Mouse (Mus musculus) neural tube, embryonic 12.5 days (tissue): ENCODE data around the gene Cdh12. TPM values are rescaled to one million over a fixed set of nuclear protein-coding genes. Genes with fewer than 3 reads are reported as not detected.
"Not testable (repeated sequence)": the region's sequence is repeated elsewhere in the genome, so short reads cannot be mapped to it uniquely, and the experiment has no call there.

Experiments
- ATAC-seq: fragments of 200-750 bp; cut with Nextera tagmentation; 2 replicates; pipeline ENCODE4 v1.8.0; 2017; ENCODE audit warnings: low read depth, mild to moderate bottlenecking, moderate TSS enrichment, moderate library complexity; ENCODE audit not compliant: low FRiP score
- H3K27ac ChIP-seq: fragments of 300-500 bp; sonication (generic); 2 replicates; pipeline ENCODE4 v1.5.1; 2016
- H3K27me3 ChIP-seq: fragments of 300-500 bp; sonication (generic); replicated peaks from 2 replicates; pipeline ENCODE4 v1.6.1; 2016; ENCODE audit warnings: mild to moderate bottlenecking
- H3K36me3 ChIP-seq: fragments of 300-500 bp; sonication (generic); 2 replicates; pipeline ENCODE4 v1.6.1; 2016; ENCODE audit warnings: mild to moderate bottlenecking
- H3K4me1 ChIP-seq: fragments of 300-500 bp; sonication (generic); 2 replicates; pipeline ENCODE4 v1.6.1; 2016
- H3K4me2 ChIP-seq: fragments of 300-500 bp; sonication (generic); replicated peaks from 2 replicates; pipeline ENCODE4 v1.6.1; 2016; ENCODE audit warnings: mild to moderate bottlenecking
- H3K4me3 ChIP-seq: fragments of 300-500 bp; sonication (generic); 2 replicates; pipeline ENCODE4 v1.5.1; 2016
- H3K9ac ChIP-seq: fragments of 300-500 bp; sonication (generic); 2 replicates; pipeline ENCODE4 v1.6.1; 2016; ENCODE audit warnings: mild to moderate bottlenecking
- H3K9me3 ChIP-seq: fragments of 300-500 bp; sonication (generic); 2 replicates; pipeline ENCODE4 v1.6.1; 2016; ENCODE audit warnings: mild to moderate bottlenecking
- WGBS: fragments of 180-500 bp; shearing (Covaris S2); methylation state at CpG from one replicate; pipeline ENCODE4 v1.1.7; 2016; 5-methylcytosine and 5-hydroxymethylcytosine counted together
- polyA plus RNA-seq: library from polyadenylated mRNA; unstranded; fragments of >200 nt; fragmentation: Nextera tagmentation; extraction: Ambion mirVana; gene quantifications from 2 replicates; pipeline ENCODE4 v1.2.1, GENCODE M21; 2016

Gene Cdh12
- polyA plus RNA-seq, 1 experiment from 2014 or later: 2.1 TPM

DNA sequence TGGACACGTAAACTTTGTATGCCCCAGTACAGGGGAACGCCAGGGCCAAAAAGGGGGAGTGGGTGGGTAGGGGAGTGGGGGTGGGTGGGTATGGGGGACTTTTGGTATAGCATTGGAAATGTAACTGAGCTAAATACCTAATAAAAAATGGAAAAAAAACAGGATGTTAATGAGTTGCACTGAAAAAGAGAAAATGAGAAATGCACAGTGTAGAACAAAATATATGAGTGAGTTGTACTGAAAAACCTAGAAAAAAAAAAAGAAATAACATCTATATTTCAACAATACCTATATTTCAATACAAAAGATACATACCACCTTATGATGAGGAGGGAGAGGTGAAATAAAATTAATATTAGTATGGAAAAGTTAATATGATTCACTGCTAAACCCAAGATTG, 665.7 kb downstream of the Cdh12 start:
- H3K36me3 ChIP-seq, H3K9me3 ChIP-seq, H3K9ac ChIP-seq, H3K27ac ChIP-seq, H3K4me2 ChIP-seq, ATAC-seq, H3K4me3 ChIP-seq, H3K27me3 ChIP-seq, H3K4me1 ChIP-seq: not testable (repeated sequence)
- WGBS: 89% methylated on average over 2 of the region's 2 CpGs

DNA sequence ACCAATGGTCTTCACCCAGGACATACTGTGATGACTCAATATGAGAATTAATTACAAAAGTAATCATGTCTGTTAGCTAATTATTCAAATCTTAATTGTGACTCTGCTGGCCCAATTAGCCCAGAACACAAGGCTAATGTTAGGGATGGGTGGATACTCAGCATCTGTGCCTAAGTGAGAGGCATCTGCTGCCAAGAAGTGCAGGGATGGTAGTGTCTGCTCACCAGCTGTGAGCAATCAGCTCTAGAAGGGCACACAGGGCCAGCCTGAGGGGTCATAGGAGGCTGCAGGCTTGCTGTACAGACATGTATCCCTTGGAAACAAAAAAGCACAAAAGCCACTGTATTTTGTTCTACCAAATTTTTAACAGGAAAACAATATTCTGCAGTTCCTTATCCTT, 681.6 kb downstream of the Cdh12 start:
- no peaks in the 10 kb centered on the region for H3K9me3 ChIP-seq
- H3K9ac ChIP-seq: no peak overlapping the region
- no peak overlapping the region for H3K4me2 ChIP-seq
- no peak overlapping the region for H3K27ac ChIP-seq
- ATAC-seq: peak; percentile 90
- no peaks in the 10 kb centered on the region for H3K36me3 ChIP-seq
- H3K27me3 ChIP-seq: no peaks in the 10 kb centered on the region
- no peak overlapping the region for H3K4me3 ChIP-seq
- no peaks in the 10 kb centered on the region for H3K4me1 ChIP-seq

DNA sequence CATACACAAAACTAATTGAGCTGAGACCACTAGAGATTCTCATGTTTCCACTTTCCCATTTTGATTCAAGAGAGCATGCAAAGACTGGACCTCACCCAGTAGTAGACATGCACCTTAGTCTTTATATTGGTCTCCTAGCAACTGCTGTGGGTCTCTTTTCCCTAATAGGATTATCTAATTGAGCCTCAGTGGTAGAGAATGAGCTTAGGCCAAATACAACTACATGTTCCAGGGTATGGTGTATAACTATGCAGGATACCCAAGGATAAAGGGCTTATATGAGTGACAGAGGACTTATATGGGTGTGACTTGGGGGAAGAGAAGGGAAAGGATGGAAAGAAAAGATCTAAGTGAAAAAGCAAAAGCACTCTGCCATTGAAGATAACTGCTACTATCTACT, 683.9 kb downstream of the Cdh12 start:
- no peak for ATAC-seq

DNA sequence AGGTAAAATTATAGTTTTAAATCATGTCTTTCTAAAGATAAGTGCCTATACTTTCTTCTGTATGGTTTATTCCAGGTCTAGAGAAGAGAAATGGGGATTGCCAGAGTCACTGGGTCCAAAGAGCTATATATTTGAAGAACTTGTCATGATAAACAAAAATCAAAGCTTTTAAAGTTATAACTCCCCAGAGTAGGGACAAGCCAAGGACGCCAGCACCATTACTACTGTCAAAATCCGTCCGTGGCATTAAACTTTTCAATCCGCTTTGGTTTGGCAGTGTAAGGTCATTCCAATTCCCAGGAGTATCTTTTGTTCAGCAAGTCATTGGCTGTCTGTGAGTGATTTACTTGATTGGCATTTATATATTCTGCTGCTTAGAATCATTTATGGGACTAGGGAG, 697.8 kb downstream of the Cdh12 start:
- Histone ChIP-seq H3K36me3 (no peaks in the 10 kb centered on the region), H3K4me1 (no peaks in the 10 kb centered on the region), H3K9ac (no peak overlapping the region), H3K27ac (no peak overlapping the region), H3K4me3 (no peak overlapping the region), H3K27me3 (no peaks in the 10 kb centered on the region), H3K9me3 (no peaks in the 10 kb centered on the region), H3K4me2 (no peak overlapping the region)
- 63% methylated on average over 4 of the region's 4 CpGs for WGBS
- no peak for ATAC-seq

More for the DNA sequence above, 683.9 kb downstream of the Cdh12 start:
- H3K4me2 ChIP-seq: no peak overlapping the region
- no peaks in the 10 kb centered on the region for H3K9me3 ChIP-seq
- H3K4me3 ChIP-seq: no peak overlapping the region
- H3K4me1 ChIP-seq: no peaks in the 10 kb centered on the region
- H3K27me3 ChIP-seq: no peaks in the 10 kb centered on the region
- no peak overlapping the region for H3K27ac ChIP-seq
- no peaks in the 10 kb centered on the region for H3K36me3 ChIP-seq
- no peak overlapping the region for H3K9ac ChIP-seq

DNA sequence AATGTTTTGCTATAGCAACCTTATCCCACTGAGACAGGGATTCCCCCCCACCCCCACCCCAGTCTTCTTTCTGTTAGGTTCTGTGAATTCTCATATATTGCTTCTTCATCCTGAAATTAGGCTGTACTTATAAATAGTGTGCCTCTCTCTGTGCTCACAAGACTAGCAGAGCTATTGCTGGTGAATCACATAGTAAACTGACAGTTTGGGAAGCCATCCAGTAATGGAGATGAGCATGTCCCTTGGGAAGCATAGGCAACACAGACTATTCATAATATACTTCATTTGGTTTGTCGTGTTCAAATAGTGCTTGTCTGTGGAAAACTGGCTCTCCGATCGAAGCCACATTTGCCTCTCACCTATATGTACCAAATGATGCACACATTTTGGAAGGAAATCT, 704.5 kb downstream of the Cdh12 start:
- Histone ChIP-seq H3K27me3 (no peaks in the 10 kb centered on the region), H3K4me2 (no peak overlapping the region), H3K4me1 (no peaks in the 10 kb centered on the region), H3K9ac (no peak overlapping the region), H3K4me3 (no peak overlapping the region), H3K9me3 (no peaks in the 10 kb centered on the region), H3K36me3 (no peaks in the 10 kb centered on the region), H3K27ac (no peak overlapping the region)
- no peak; the same call in 1 of the 2 replicates for ATAC-seq
- 78% methylated on average over 3 of the region's 3 CpGs for WGBS

DNA sequence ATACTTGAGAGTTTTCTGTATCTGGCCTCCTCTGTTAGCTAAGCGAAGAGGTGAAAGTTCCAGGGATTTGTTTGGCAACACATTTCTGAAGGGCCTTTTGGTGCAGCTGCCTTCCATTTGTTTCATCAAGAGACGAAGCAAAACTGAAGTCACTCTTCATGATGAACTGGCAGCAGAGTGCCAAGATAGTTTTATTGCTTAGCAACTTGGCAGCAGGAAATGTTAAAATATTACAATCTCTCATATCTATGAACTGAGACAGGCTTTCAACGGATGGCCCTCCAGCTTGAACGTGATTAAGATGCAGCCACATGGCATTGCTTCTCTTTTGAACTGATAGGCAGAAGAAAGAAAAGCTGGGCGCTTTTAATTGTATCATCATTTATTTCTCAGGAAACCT, 730.7 kb downstream of the Cdh12 start:
- no peak overlapping the region for H3K27ac ChIP-seq
- no peak overlapping the region for H3K4me2 ChIP-seq
- WGBS: 69% methylated on average over 5 of the region's 5 CpGs
- ATAC-seq: no peak
- no peaks in the 10 kb centered on the region for H3K4me1 ChIP-seq
- H3K4me3 ChIP-seq: no peak overlapping the region
- no peaks in the 10 kb centered on the region for H3K27me3 ChIP-seq
- H3K9me3 ChIP-seq: no peaks in the 10 kb centered on the region
- H3K9ac ChIP-seq: no peak overlapping the region
- H3K36me3 ChIP-seq: no peaks in the 10 kb centered on the region

DNA sequence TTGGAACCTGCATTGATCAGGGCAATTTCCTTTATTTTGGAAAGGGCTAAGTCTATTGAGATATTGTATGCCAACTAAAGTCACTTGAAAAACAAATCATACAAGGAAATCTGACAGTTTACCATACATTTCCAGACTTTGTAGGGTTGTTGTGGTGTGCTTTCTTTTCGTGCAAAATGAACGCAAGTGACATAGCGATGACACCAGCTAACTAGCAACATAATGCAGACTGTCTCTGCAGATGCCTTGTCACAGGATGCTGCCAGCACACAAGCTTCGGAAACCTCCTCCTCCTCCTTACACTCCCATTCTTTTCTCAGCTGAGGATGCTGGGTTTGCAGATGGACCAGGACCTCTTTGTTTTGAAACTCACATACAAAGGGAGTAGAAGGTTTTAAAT, 731.1 kb downstream of the Cdh12 start:
- ATAC-seq: no peak
- Histone ChIP-seq H3K4me2 (no peak overlapping the region), H3K36me3 (no peaks in the 10 kb centered on the region), H3K9me3 (no peaks in the 10 kb centered on the region), H3K4me3 (no peak overlapping the region), H3K27me3 (no peaks in the 10 kb centered on the region), H3K9ac (no peak overlapping the region), H3K27ac (no peak overlapping the region), H3K4me1 (no peaks in the 10 kb centered on the region)
- WGBS: 64% methylated on average over 4 of the region's 4 CpGs

DNA sequence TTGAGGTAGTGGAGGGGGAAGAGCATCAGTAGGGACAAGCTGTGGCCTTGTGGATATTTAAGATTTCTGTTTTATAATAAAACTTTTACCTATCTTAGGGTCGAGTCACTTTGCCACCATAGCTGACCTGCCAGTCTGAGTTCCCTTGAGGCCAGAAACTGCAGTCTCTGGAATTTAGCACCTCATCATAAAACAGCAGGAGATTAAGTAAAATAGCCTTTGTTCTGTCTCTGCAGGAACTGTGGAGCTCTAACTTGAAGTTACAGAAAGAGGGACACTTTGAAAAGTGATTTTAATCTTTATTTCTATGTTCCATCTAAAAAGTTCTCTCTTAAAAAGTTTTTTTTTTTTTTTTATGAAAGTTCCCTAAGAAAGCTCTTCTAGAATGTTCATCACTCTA, 736.7 kb downstream of the Cdh12 start:
- H3K4me1 ChIP-seq: no peaks in the 10 kb centered on the region
- no peaks in the 10 kb centered on the region for H3K9me3 ChIP-seq
- no peak overlapping the region for H3K4me2 ChIP-seq
- no peak overlapping the region for H3K9ac ChIP-seq
- 28% methylated on average over 1 of the region's 1 CpGs for WGBS
- H3K27me3 ChIP-seq: no peaks in the 10 kb centered on the region
- no peak overlapping the region for H3K4me3 ChIP-seq
- no peaks in the 10 kb centered on the region for H3K36me3 ChIP-seq
- H3K27ac ChIP-seq: no peak overlapping the region
- no peak for ATAC-seq

DNA sequence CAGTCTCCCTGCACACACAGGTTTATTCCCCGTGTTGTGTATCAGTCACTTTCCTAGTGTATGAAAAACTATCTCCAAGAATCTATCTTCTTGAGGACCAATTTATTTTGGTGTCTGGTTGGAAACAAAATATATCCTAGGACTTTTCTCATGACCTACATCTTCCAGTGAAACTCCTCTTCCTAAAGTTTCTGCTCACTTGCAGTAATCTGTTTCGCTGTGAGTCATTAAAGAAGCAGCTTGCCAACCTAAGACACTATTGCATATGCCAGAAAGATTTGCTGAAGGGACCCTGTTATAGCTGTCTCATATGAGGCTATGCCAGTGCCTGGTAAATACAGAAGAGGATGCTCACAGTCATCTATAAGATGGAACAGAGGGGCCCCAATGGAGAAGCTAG, 761.0 kb downstream of the Cdh12 start:
- H3K4me1 ChIP-seq, H3K27ac ChIP-seq, H3K9me3 ChIP-seq, ATAC-seq, H3K27me3 ChIP-seq, H3K4me3 ChIP-seq, H3K4me2 ChIP-seq, H3K9ac ChIP-seq, H3K36me3 ChIP-seq: not testable (repeated sequence)
- 85% methylated on average over 2 of the region's 2 CpGs for WGBS

DNA sequence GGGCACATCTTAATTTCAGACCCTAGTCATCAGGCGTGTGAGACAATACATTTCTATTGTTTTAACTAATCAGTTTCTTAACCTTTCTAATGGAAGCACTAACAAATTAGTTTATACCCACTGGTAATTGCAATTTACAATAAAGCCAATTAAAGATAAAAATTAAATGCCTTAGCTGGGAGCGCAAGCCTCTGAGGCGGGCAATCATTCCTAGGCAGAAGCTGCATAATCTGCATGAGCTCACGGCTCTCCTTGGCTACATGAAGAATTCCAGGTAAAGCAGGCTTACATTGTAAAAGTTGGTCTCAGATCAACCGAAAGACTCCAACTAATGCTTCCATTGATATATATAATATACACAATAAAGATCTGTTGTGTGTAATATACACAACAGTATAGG, 773.9 kb downstream of the Cdh12 start:
- H3K9me3 ChIP-seq: no peaks in the 10 kb centered on the region
- H3K4me1 ChIP-seq: no peaks in the 10 kb centered on the region
- 86% methylated on average over 5 of the region's 5 CpGs for WGBS
- no peaks in the 10 kb centered on the region for H3K36me3 ChIP-seq
- no peak overlapping the region for H3K9ac ChIP-seq
- H3K4me2 ChIP-seq: no peak overlapping the region
- no peak for ATAC-seq
- H3K27ac ChIP-seq: no peak overlapping the region
- H3K27me3 ChIP-seq: no peaks in the 10 kb centered on the region
- H3K4me3 ChIP-seq: no peak overlapping the region

DNA sequence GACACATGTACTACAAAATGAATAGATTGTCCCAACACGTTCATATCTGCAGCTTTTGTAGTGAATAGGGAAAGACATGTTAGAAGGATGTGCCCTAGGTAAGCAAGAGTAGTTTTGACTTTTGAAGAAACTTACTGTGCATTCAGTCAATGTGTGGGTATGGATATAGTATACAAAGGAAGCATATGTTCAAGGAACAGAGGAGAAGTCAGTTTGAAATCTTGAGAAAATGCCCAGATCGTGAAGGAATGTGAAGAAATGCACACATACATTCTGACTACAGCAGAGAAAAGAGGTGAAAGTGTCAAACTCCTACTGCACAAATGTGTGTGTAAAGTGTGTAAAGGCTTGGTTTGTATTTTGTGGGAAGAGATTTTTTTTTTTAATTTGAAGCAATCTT, 812.3 kb downstream of the Cdh12 start:
- Histone ChIP-seq H3K9ac (no peak overlapping the region), H3K4me1 (no peaks in the 10 kb centered on the region), H3K36me3 (no peaks in the 10 kb centered on the region), H3K4me3 (no peak overlapping the region), H3K27me3 (no peaks in the 10 kb centered on the region), H3K27ac (no peak overlapping the region), H3K4me2 (no peak overlapping the region), H3K9me3 (no peaks in the 10 kb centered on the region)
- no peak for ATAC-seq
- 89% methylated on average over 2 of the region's 2 CpGs for WGBS

DNA sequence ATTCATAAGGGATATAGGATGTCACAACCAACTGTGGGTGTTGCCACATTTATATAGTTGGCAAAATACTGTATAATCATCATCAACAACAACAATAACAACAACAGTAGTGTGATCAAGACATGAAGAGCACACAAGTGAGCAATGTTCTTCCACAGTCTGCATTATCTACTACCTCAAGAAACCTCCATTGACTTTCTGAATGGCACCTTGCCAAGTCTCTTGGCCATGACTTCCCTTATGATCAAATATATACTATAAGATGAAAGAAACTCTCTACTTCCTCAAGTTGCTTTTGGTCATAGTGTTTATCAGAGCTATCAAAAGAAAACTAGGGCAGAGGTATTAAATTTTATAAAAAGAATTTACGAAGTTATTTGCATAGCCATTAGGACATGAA, 820.8 kb downstream of the Cdh12 start:
- Histone ChIP-seq H3K9ac (no peak overlapping the region), H3K4me2 (no peak overlapping the region), H3K27ac (no peak overlapping the region), H3K4me1 (no peaks in the 10 kb centered on the region), H3K27me3 (no peaks in the 10 kb centered on the region), H3K9me3 (no peaks in the 10 kb centered on the region), H3K36me3 (no peaks in the 10 kb centered on the region), H3K4me3 (no peak overlapping the region)
- no peak for ATAC-seq
- 96% methylated on average over 1 of the region's 1 CpGs for WGBS

DNA sequence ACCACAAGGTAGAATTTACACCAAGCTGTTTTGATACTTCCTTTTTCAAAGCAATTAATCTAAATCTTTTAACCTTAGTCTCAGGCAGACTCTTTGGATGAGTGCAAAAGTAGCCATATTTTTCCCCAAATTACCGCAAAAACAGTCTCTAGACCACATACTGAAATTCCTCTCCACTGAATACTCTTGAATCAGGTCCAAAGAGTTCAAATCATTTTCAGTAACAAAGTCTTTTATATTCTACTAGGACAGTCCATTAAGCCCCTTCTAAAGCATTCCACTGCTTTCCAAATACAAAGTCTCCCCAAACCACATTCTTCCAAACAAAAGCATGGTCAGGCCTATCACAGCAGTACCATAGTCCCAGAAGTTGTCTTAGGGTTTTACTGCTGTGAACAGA, 848.0 kb downstream of the Cdh12 start:
- Histone ChIP-seq H3K36me3 (no peaks in the 10 kb centered on the region), H3K4me3 (no peak overlapping the region), H3K9me3 (no peaks in the 10 kb centered on the region), H3K4me1 (no peaks in the 10 kb centered on the region), H3K27ac (no peak overlapping the region), H3K9ac (no peak overlapping the region), H3K4me2 (no peak overlapping the region), H3K27me3 (no peaks in the 10 kb centered on the region)
- ATAC-seq: no peak
- 80% methylated on average over 1 of the region's 1 CpGs for WGBS

DNA sequence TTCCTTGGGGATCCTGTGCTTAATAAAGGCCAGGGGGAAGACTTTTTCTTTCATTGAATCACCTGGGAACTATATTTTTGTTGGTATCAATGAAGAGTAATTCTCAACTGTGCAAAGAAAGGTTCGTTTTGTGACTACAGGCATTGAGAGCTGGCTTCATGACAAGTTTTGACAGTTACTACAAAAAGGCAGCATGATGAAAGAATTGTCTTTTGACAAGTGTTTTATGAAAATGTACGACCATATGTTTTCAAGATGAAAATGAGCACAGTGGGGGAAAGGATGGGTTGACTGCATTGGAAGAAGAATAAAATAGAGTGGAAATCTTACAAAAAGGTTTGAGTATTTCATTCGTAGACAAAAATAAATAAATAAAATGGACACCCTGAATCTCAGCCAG, 866.4 kb downstream of the Cdh12 start:
- no peak overlapping the region for H3K4me2 ChIP-seq
- WGBS: 81% methylated on average over 3 of the region's 3 CpGs
- H3K27ac ChIP-seq: no peak overlapping the region

More for the DNA sequence above, 866.4 kb downstream of the Cdh12 start:
- no peak for ATAC-seq
- Histone ChIP-seq H3K9me3 (no peaks in the 10 kb centered on the region), H3K9ac (no peak overlapping the region), H3K27me3 (no peaks in the 10 kb centered on the region), H3K4me3 (no peak overlapping the region), H3K36me3 (no peaks in the 10 kb centered on the region), H3K4me1 (no peaks in the 10 kb centered on the region)
